Mouse (Mus musculus): ENCODE results near the gene Rdh16f2. TPM values are rescaled to one million over a fixed set of nuclear protein-coding genes. Genes with fewer than 3 reads are reported as not detected.
"Not testable (repeated sequence)": the region's sequence is repeated elsewhere in the genome, so short reads cannot be mapped to it uniquely, and the experiment has no call there.

The Rdh16f2 gene
- polyA plus RNA-seq, 1 experiment from 2014 or later: not detected

DNA sequence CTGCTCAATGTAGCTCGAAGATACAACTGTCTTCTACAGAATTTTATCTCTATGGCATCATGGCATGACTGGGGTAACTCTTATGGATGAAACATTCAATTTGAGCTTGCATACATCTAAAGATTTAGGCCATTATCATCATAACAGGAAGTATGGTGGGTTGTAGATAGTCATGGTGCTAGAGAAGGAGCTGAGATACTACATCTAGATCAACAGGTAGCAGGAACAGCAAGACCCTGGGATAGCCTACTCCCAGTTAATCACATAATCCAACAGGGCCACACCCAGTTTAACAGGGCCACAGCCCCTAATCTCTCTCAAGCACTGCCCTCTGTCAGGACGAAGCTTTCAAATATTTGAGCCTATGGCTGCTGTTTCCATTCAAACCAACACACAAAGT lies 25.5 kb upstream of the Rdh16f2 start:
- no peak overlapping the region for H3K9ac ChIP-seq (ENCODE audit: low read length)
- ATAC-seq (no peak), DNase-seq (ENCODE audit: low spot score) (no peak)
- H3K4me1 ChIP-seq (ENCODE audit: control insufficient read depth, insufficient read depth, low read length): no peaks in the 10 kb centered on the region
- no peaks in the 10 kb centered on the region for H3K9me3 ChIP-seq (replicated peaks; ENCODE audit: control insufficient read depth, low read length)
- H3K4me3 ChIP-seq (ENCODE audit: low read depth, low read length): no peak overlapping the region
- H3K27me3 ChIP-seq (replicated peaks; ENCODE audit: control insufficient read depth, insufficient read depth, low read length): no peaks in the 10 kb centered on the region
- WGBS: 68% methylated on average over 2 of the region's 2 CpGs
- H3K27ac ChIP-seq (ENCODE audit: low read depth, low read length): no peak overlapping the region
- H3K4me2 ChIP-seq (ENCODE audit: low read length): no peak overlapping the region
- H3K36me3 ChIP-seq (ENCODE audit: control insufficient read depth, insufficient read depth, low read length): no peaks in the 10 kb centered on the region

DNA sequence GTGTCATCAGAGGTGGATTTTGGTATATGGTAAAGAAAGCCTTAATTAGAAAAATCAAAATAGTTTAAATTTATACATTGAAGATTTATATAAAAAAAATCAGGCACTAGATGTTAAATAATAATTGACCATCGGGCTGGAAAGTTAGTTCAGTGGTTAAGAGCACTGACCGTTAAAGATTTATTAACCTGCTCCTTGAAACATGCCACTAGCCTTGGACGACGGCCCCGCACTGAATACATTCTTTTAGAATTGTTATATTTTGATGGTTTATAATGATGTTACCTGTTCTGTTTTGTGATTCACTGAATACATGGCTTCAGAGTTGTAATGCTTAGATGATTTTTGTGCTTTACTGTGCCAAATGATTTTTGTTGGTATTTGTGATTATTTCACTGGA lies 20.3 kb upstream of the Rdh16f2 start:
- not testable (repeated sequence) for H3K27me3 ChIP-seq (replicated peaks; ENCODE audit: control insufficient read depth, insufficient read depth, low read length); H3K9me3 ChIP-seq (replicated peaks; ENCODE audit: control insufficient read depth, low read length); H3K4me3 ChIP-seq (ENCODE audit: low read depth, low read length); H3K27ac ChIP-seq (ENCODE audit: low read depth, low read length); ATAC-seq; H3K36me3 ChIP-seq (ENCODE audit: control insufficient read depth, insufficient read depth, low read length); H3K9ac ChIP-seq (ENCODE audit: low read length); DNase-seq (ENCODE audit: low spot score); H3K4me1 ChIP-seq (ENCODE audit: control insufficient read depth, insufficient read depth, low read length); H3K4me2 ChIP-seq (ENCODE audit: low read length)
- WGBS: 90% methylated on average over 5 of the region's 5 CpGs

DNA sequence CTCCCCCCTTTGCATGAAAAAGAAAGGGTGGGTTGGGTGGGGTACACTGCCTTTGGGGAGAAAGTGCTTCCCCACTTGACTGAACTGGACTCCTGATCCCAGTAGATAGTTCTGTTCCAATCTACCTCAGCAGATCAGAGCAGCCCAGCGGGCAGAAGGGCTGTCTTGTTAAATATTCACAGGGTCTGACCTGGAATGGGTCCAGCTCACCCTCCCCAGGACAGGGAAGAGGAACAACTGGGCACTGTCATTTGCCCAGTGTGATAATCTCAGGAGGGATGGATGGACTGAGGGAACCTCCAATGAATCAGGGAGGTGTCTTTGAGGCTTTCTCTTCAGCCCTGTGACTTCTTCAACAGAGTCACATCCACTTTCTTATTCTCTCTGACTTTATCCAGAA lies 18.2 kb upstream of the Rdh16f2 start:
- Histone ChIP-seq H3K27me3 (replicated peaks; ENCODE audit: control insufficient read depth, insufficient read depth, low read length) (no peaks in the 10 kb centered on the region), H3K4me1 (ENCODE audit: control insufficient read depth, insufficient read depth, low read length) (no peaks in the 10 kb centered on the region), H3K27ac (ENCODE audit: low read depth, low read length) (no peak overlapping the region), H3K36me3 (ENCODE audit: control insufficient read depth, insufficient read depth, low read length) (no peaks in the 10 kb centered on the region), H3K9me3 (replicated peaks; ENCODE audit: control insufficient read depth, low read length) (no peaks in the 10 kb centered on the region), H3K4me3 (ENCODE audit: low read depth, low read length) (no peak overlapping the region), H3K4me2 (ENCODE audit: low read length) (no peak overlapping the region), H3K9ac (ENCODE audit: low read length) (no peak overlapping the region)
- no peak for ATAC-seq
- no peak for DNase-seq (ENCODE audit: low spot score)
- WGBS: 81% methylated on average over 1 of the region's 1 CpGs

DNA sequence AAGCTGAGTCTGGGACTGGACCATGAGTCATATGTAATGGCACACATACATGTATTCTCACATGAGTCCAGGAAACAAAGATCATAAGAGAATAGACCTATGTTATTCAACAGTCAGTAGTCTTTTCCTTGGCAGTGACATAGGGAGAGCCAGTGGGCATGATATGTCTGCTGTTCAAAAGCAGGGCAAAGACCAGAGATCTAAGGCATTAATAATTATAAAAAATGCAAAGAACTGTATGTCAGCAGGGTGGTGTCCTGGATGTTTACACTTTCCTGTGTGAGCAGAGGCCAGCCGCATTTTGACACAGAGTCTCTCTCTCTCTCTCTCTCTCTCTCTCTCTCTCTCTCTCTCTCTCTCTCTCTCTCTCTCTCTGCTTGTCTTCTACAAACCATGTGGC lies 16.6 kb upstream of the Rdh16f2 start, which contains the start of gene Rdh19:
Gene Rdh19 (plus strand): TSS at position 301 of the 400 bp plus-strand sequence.
- ATAC-seq: no peak
- DNase-seq (ENCODE audit: low spot score): no peak
- H3K4me1 ChIP-seq (ENCODE audit: control insufficient read depth, insufficient read depth, low read length): no peaks in the 10 kb centered on the region
- H3K4me2 ChIP-seq (ENCODE audit: low read length): no peak within 1 kb of the TSS
- H3K9me3 ChIP-seq (replicated peaks; ENCODE audit: control insufficient read depth, low read length): no peaks in the 10 kb centered on the region
- H3K9ac ChIP-seq (ENCODE audit: low read length): no peak within 1 kb of the TSS
- H3K4me3 ChIP-seq (ENCODE audit: low read depth, low read length): no peak within 1 kb of the TSS
- no peaks in the 10 kb centered on the region for H3K36me3 ChIP-seq (ENCODE audit: control insufficient read depth, insufficient read depth, low read length)
- no peaks in the 10 kb centered on the region for H3K27me3 ChIP-seq (replicated peaks; ENCODE audit: control insufficient read depth, insufficient read depth, low read length)
- H3K27ac ChIP-seq (ENCODE audit: low read depth, low read length): no peak within 1 kb of the TSS
- 84% methylated on average over 1 of the region's 1 CpGs for WGBS

DNA sequence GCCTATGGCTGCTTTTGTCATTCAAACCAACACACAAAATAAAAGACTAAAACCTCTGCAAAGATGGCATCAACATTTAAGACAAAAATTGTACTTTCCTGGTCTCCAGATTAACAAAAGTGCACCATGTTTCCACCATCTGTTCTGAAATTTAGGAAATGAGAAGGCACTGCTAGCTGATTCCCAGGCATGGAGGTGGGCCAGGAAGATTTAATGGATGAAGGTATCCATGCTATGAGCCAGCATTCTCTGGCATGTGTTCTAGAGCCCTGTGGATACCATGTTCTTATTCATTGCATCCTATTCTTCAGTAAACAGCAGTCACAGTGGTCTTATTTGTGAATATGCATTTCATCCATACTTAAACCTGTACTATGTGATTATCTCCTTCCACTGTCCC lies 9.9 kb upstream of the Rdh16f2 start:
- Histone ChIP-seq H3K4me1 (ENCODE audit: control insufficient read depth, insufficient read depth, low read length) (no peaks in the 10 kb centered on the region), H3K4me2 (ENCODE audit: low read length) (no peak overlapping the region), H3K36me3 (ENCODE audit: control insufficient read depth, insufficient read depth, low read length) (no peaks in the 10 kb centered on the region), H3K9me3 (replicated peaks; ENCODE audit: control insufficient read depth, low read length) (no peaks in the 10 kb centered on the region), H3K4me3 (ENCODE audit: low read depth, low read length) (no peak overlapping the region), H3K27me3 (replicated peaks; ENCODE audit: control insufficient read depth, insufficient read depth, low read length) (no peaks in the 10 kb centered on the region), H3K27ac (ENCODE audit: low read depth, low read length) (no peak overlapping the region), H3K9ac (ENCODE audit: low read length) (no peak overlapping the region)
- ATAC-seq (no peak), DNase-seq (ENCODE audit: low spot score) (no peak)

DNA sequence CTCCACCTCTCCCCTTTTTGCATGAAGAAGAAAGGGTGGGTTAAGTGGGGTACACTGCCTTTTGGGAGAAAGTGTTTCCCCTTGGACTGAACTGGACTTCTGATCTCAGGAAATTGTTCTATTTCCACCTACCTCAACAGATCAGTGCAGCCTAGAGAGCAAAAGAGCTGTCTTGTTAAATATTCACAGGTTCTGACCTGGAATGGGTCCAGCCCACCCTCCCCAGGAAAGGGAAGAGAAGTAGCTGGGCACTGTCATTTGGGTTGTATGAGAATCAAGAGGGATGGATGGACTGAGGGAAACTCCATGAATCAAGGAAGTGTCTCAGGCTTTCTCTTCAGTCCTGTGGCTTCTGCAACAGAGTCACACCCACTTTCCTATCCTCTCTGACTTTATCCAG lies 1.3 kb upstream of the Rdh16f2 start:
- H3K9ac ChIP-seq (ENCODE audit: low read length): no peak overlapping the region
- H3K4me1 ChIP-seq (ENCODE audit: control insufficient read depth, insufficient read depth, low read length): no peaks in the 10 kb centered on the region
- H3K4me3 ChIP-seq (ENCODE audit: low read depth, low read length): no peak overlapping the region
- no peaks in the 10 kb centered on the region for H3K27me3 ChIP-seq (replicated peaks; ENCODE audit: control insufficient read depth, insufficient read depth, low read length)
- H3K36me3 ChIP-seq (ENCODE audit: control insufficient read depth, insufficient read depth, low read length): no peaks in the 10 kb centered on the region
- DNase-seq (ENCODE audit: low spot score) (no peak), ATAC-seq (no peak)
- H3K9me3 ChIP-seq (replicated peaks; ENCODE audit: control insufficient read depth, low read length): no peaks in the 10 kb centered on the region
- H3K4me2 ChIP-seq (ENCODE audit: low read length): no peak overlapping the region
- no peak overlapping the region for H3K27ac ChIP-seq (ENCODE audit: low read depth, low read length)

DNA sequence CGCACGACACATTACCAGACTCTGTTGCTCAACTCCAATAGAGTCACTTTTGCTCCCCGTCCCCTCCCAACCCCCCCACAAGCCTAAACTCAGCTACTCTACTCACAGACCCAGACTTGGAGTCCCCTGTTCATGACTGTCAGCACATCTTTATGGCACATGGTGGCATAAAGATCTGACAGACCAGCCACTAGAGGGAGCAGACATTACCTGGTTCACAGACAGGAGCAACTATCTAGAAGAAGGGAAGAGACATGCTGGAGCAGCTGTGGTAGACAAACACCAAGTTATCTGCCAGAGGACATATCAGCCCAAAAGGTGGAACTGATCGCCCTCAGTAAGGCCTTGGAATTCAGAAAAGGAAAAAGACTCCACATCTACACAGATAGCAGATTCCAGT lies 6.2 kb downstream of the Rdh16f2 start:
- no peak overlapping the region for H3K4me2 ChIP-seq (ENCODE audit: low read length)
- no peaks in the 10 kb centered on the region for H3K27me3 ChIP-seq (replicated peaks; ENCODE audit: control insufficient read depth, insufficient read depth, low read length)
- H3K9ac ChIP-seq (ENCODE audit: low read length): no peak overlapping the region
- ATAC-seq: no peak
- H3K4me3 ChIP-seq (ENCODE audit: low read depth, low read length): no peak overlapping the region
- H3K9me3 ChIP-seq (replicated peaks; ENCODE audit: control insufficient read depth, low read length): no peaks in the 10 kb centered on the region
- WGBS: 68% methylated on average over 4 of the region's 4 CpGs
- no peaks in the 10 kb centered on the region for H3K36me3 ChIP-seq (ENCODE audit: control insufficient read depth, insufficient read depth, low read length)
- peak; percentile 5 for DNase-seq (ENCODE audit: low spot score)
- H3K4me1 ChIP-seq (ENCODE audit: control insufficient read depth, insufficient read depth, low read length): no peaks in the 10 kb centered on the region
- no peak overlapping the region for H3K27ac ChIP-seq (ENCODE audit: low read depth, low read length)

DNA sequence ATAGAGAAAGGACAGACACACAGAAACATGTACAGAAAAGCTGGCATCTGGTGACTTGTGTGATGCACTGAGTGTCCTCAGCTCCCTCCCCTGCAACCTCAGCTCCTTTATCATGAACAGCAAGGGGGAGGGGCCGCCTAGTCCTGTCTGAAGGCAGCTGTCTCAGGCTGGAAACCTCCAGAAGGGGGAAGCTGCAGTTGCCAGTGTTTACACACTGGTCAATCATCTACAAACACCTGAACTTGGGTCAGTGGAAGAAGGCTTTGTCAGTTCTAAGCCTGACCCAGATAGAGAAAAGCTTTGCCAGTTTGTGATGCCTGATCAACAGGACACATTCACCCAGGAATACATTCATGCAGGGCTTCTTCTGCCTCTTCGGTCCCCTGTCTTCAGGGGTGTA lies 11.4 kb downstream of the Rdh16f2 start:
- Histone ChIP-seq H3K36me3 (ENCODE audit: control insufficient read depth, insufficient read depth, low read length) (no peaks in the 10 kb centered on the region), H3K9me3 (replicated peaks; ENCODE audit: control insufficient read depth, low read length) (no peaks in the 10 kb centered on the region), H3K4me2 (ENCODE audit: low read length) (no peak overlapping the region), H3K4me3 (ENCODE audit: low read depth, low read length) (no peak overlapping the region), H3K27me3 (replicated peaks; ENCODE audit: control insufficient read depth, insufficient read depth, low read length) (no peaks in the 10 kb centered on the region), H3K4me1 (ENCODE audit: control insufficient read depth, insufficient read depth, low read length) (no peaks in the 10 kb centered on the region), H3K9ac (ENCODE audit: low read length) (no peak overlapping the region), H3K27ac (ENCODE audit: low read depth, low read length) (no peak overlapping the region)
- 64% methylated on average over 2 of the region's 2 CpGs for WGBS
- DNase-seq (ENCODE audit: low spot score) (no peak), ATAC-seq (no peak)

DNA sequence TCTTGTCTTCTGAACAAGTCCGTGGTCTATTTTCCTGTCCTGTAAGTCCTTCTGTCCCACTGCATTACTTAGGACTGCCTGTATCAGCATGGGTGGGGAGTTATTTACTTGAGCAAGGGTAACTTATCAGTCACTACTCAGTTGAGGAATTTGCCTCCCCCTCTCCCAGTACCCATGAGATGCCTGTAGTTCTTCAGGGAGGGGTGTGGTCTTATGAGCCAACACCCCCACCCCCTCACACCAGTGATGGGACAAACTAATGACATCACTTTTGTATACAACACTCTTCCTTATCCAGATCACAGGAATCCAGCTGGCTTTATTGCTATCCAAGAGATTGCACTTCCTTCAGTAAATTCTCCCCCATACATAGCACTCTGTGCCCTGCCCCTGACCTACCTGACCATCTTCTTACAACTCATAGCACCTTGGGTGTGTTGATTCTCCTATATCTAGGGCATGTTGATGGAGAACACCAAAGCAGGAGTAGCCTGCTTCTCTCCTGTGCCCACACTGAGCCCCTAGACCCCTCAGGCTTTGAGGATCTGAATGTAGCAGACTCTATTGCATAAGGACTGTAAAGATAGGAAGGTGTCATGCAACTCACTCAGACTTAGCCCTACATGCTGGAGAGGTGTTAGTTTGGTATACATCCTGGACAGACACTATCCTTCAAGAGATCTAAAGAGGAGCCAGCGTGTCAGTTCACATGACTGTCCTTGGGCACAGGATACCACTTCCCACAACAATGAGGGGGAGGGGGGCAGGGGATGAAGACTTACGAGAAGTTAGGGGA lies 12.2 kb downstream of the Rdh16f2 start:
- no peak for ATAC-seq
- no peak overlapping the region for H3K9ac ChIP-seq (ENCODE audit: low read length)
- H3K4me3 ChIP-seq (ENCODE audit: low read depth, low read length): no peak overlapping the region
- H3K4me1 ChIP-seq (ENCODE audit: control insufficient read depth, insufficient read depth, low read length): no peaks in the 10 kb centered on the region
- WGBS: 76% methylated on average over 3 of the region's 3 CpGs
- no peaks in the 10 kb centered on the region for H3K36me3 ChIP-seq (ENCODE audit: control insufficient read depth, insufficient read depth, low read length)
- no peak for DNase-seq (ENCODE audit: low spot score)
- H3K4me2 ChIP-seq (ENCODE audit: low read length): no peak overlapping the region
- no peaks in the 10 kb centered on the region for H3K9me3 ChIP-seq (replicated peaks; ENCODE audit: control insufficient read depth, low read length)
- no peak overlapping the region for H3K27ac ChIP-seq (ENCODE audit: low read depth, low read length)
- H3K27me3 ChIP-seq (replicated peaks; ENCODE audit: control insufficient read depth, insufficient read depth, low read length): no peaks in the 10 kb centered on the region
